Mouse (Mus musculus): Measurements from ENCODE around the gene Dlec1.

DNA sequence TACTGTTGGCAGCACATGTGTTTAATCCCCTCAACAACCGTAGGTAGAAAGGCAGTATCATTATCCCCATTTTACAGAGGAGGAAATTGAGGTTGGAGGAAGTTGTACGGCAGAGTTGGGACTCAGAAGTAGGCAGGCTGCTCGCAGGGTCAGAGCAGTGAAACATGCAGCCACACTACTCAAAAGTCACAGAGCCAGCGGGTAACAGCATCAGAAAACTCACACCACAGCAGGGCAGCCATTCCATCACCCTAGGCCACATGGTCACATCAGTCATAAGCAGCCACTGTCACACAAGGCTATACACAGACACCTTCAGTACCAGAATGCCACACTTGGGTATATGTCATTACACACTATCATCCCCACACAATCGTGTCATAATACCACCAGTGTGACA, 15.0 kb upstream of the Dlec1 start:
- TF ChIP-seq POLR2A (IDR thresholded peaks at IDR 0.05; ENCODE audit: low read depth, low read length) (no peak), CTCF (IDR thresholded peaks at IDR 0.05; ENCODE audit: borderline replicate concordance, insufficient read depth, low read length) (no peak)
